25 mouse cellular contexts compared by ENCODE assay signal in the genomic region with DNA sequence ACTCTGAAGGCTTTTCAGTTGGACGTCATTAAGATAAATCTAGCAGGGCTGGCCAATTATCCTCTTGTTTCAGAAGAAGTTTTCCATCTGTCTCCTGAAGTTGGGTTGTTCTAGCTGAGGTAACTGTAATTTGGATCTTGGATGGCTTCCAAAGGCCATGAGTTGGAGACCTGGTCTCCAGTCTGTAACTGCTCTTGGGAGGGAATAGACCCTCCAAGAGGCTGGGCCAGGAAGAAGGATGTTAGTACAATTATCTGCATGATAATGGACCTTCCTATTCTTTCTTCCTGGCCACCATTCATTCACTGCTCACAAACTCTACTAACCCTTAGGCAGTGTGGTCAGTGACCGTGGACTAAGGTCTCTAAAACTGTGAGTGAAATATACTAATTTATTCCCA.
"Had no signal": no experiment of that assay in that cellular context is flagged by ENCODE, and none has a peak within 500 bp of the region (broad histone marks: within the 10 kb centered on the region; RNA-seq: fewer than 3 reads in every experiment).

No protein-coding gene starts in this region.

- H3K27me3 ChIP-seq: heart, embryonic 13.5 days; heart, embryonic 15.5 days; hindbrain, embryonic 12.5 days; kidney, embryonic 15.5 days; limb, embryonic 13.5 days; limb, embryonic 15.5 days; liver, embryonic 12.5 days had no signal

- H3K4me2 ChIP-seq: heart, embryonic 11.5 days; heart, embryonic 13.5 days; heart, embryonic 15.5 days; hindbrain, embryonic 12.5 days; hindbrain, embryonic 14.5 days; kidney, embryonic 15.5 days; limb, embryonic 13.5 days; limb, embryonic 15.5 days; liver, embryonic 12.5 days had no signal

- ATAC-seq: hindbrain, embryonic 16.5 days; inflammation-experienced regulatory T-cells, adult 6 months; intestine, embryonic 16.5 days; liver, embryonic 12.5 days had no signal

- H3K9me3 ChIP-seq: heart, embryonic 13.5 days; heart, embryonic 15.5 days; hindbrain, embryonic 10.5 days; hindbrain, embryonic 12.5 days; kidney, embryonic 15.5 days; limb, embryonic 13.5 days; limb, embryonic 15.5 days; liver, embryonic 12.5 days had no signal

- DNase-seq: gastrocnemius, postnatal 14 days; heart, adult 2 months; heart, postnatal 4 days; kidney, adult 11 months; kidney, adult 2 months; kidney, adult 9 months; kidney, postnatal 14 days; kidney, postnatal 36 days; layer of hippocampus, adult 9-11 months; layer of hippocampus, postnatal 36 days; left cerebral cortex, postnatal 4 days had no signal

- H3K4me3 ChIP-seq: heart, adult 2 months; heart, embryonic 13.5 days; heart, embryonic 15.5 days; hindbrain, embryonic 10.5 days; hindbrain, embryonic 12.5 days; kidney, embryonic 15.5 days; limb, embryonic 13.5 days; limb, embryonic 15.5 days; liver, embryonic 12.5 days had no signal

- H3K4me1 ChIP-seq: hindbrain, embryonic 10.5 days; hindbrain, embryonic 12.5 days; limb, embryonic 13.5 days; limb, embryonic 15.5 days; liver, embryonic 12.5 days had no signal

- H3K9ac ChIP-seq: heart, embryonic 13.5 days; heart, embryonic 15.5 days; hindbrain, embryonic 12.5 days; hindbrain, embryonic 14.5 days; kidney, embryonic 15.5 days; limb, embryonic 13.5 days; limb, embryonic 15.5 days; liver, embryonic 12.5 days had no signal

- H3K36me3 ChIP-seq: heart, embryonic 13.5 days; heart, embryonic 15.5 days; hindbrain, embryonic 10.5 days; hindbrain, embryonic 12.5 days; limb, embryonic 13.5 days; limb, embryonic 15.5 days; liver, embryonic 12.5 days had no signal

- H3K27ac ChIP-seq: heart, adult 2 months; heart, embryonic 13.5 days; heart, embryonic 15.5 days; hindbrain, embryonic 10.5 days; hindbrain, embryonic 12.5 days; hindbrain, embryonic 14.5 days; kidney, embryonic 15.5 days; kidney, postnatal 0 days; limb, embryonic 13.5 days; limb, embryonic 15.5 days; liver, embryonic 12.5 days had no signal
